Mouse (Mus musculus) urinary bladder, postnatal 14 days (tissue): ENCODE results near the gene Hnrnpa1.
A peak's percentile ranks its signal among the peaks of the same experiment; 100 is the strongest.
"Not testable (repeated sequence)": the region's sequence is repeated elsewhere in the genome, so short reads cannot be mapped to it uniquely, and the experiment has no call there.

Source experiments
- DNase-seq: peaks from one replicate; pipeline ENCODE4 v3.0.0; 2021; ENCODE audit warnings: low spot score

Hnrnpa1 gene

DNA sequence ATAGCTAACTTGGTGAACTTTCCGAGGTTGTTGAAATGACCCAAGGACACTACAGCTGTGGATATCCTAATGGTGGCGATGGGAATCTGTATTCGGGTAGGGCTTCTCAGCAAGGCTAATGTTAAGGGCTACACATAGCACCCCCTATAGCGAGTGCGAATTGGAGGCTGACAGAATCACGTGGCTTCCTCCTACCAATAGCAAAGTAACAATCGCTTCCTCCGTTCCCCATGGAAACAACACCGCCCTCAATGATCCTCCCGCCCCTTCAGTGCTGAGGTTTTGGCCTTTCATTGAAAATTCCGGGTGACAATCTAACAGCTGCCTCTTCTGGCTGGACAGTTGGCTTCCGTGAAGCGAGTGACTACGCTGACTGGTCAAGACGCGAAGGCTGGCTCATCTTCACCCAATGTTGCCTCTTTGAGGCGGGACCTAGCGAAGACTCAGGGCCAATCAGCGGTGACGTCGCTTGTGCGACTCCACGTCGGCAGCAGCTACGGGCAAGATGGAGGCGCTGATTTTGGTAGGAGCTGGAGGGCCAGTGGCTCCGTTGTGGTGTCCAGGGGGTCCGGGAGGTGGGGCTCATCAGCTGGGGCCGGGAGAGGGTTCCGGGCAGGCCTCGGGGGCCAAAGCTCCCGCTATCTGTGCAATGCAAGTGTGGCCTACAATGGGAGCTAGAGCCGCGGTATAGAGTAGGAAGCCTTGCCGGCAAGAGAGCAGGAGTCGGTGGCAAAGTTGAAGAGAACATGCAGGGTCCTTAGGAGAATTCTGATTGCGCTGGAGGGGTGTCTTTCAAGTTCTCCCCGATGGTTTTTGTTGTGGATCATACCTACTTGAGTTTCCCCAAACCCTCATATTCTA, 32.4 kb downstream of the Hnrnpa1 start, which contains the start of gene Copz1:
Copz1 (plus strand) TSS at position 296 of the 861 bp plus-strand sequence.
- peak; percentile 96 for DNase-seq

DNA sequence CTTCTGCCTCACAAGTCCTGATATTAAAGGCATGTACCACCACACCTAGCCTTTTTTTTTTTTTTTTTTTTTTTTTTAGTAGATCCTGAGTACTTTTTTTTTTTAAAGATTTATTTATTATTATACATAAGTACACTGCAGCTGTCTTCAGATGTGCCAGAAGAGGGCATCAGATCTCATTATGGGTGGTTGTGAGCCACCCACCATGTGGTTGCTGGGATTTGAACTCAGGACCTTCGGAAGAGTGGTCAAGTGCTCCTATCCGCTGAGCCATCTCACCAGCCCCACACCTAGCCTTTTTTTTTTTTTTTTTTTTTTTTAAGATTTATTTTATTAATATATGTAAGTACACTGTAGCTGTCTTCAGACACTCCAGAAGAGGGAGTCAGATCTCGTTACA, 35.7 kb downstream of the Hnrnpa1 start:
- DNase-seq = not testable (repeated sequence)

DNA sequence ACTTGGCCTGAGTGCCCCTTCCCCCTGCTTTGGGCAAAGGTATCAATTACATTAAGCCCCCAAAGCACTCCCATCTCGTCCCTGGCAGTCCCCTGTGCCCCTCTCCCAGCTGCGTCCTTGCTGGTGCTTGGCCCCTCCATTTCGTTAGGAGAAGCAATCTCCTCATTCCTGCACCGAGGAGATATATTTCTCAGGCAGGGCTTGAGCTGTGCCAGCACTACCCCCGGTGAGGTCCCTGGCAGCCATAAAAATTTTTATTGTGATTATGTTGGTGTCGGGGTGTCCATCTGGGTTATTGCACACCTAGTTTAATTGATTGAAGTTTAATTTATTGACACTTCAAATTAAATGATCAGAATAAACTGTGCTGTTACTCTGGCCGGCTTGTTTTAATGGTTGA, 37.7 kb downstream of the Hnrnpa1 start:
- DNase-seq = no peak

DNA sequence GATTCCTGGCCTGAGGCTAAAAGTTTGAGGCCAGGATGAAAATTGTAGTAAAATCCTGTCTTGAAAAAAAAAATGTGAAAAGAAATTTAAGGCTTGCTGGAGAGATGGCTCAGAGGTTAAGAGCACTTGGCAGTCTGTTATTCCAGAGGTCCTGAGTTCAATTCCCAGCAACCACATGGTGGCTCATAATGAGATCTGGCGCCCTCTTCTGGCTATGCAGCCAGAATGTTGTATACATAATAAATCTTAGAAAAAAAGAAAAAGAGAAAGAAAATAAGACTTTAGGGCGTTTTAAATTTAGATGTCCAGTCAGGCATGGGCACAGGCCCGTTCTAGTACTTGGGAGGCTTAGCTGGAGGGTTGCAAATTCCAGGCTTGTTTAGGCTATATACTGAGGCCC, 39.5 kb downstream of the Hnrnpa1 start:
- DNase-seq = no peak

DNA sequence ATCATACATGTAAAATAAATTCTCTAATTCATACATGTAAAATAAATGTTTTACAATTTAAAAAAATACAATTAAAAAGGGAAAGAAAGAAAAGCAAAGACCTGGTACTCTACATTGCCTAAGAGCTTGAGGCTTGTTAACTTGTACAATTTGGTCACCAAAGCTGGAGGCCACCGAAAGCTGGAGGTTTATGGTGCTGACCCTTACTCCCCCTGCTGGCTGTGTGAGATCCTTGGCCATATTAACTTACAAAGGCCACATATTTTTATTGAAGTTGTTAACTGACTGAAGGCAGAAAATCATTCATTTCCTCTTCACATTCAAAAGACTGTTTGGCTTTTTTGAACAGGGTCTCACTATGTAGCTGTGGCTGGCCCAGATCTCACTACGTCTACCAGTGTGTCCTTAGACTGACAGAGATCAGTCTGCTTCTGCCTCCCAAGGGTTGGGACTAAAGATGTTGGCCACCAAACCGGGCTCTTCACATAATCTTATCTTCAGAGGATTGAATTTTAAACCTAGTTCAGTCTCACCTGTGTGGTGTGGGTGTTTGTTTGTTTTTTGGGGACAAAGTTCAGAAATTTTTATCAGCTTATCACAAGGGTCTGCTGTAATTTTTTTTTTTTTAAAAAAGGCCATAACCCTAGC, 40.7 kb downstream of the Hnrnpa1 start:
- no peak for DNase-seq

DNA sequence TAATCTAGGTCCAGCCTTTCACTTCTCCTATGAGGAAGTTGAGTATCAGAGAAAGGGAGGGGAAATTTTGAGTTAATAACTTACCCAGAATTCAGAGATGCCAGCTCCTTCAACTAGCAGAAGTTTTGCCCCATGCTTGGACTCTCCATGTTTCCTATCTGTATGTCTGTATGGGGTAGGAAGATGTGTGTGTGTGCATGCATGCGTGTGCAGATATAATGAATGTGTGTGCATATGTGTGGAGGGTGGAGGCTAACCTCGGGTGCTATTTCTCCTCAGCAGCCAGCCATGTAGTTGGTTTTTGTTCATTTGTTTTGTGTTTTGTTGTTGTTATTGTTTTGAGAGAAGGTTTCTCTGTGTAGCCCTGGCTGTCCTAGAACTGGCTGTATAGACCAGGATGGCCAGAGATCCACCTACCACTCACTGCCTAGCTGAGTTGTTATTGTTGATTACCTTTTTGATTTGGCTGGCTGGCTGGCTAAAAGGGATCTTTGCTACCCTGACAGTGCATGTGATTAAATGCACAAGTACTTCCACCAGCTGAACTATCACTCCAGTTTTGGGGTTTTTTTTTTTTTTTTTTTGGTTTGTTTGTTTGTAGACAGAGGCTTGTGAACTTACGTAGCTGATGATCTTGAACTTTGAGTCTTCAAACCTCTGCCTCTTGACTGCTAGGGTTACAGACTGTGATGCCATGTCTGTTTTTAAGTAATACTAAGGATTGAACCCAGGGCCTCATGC, 41.4 kb downstream of the Hnrnpa1 start:
- DNase-seq = no peak

DNA sequence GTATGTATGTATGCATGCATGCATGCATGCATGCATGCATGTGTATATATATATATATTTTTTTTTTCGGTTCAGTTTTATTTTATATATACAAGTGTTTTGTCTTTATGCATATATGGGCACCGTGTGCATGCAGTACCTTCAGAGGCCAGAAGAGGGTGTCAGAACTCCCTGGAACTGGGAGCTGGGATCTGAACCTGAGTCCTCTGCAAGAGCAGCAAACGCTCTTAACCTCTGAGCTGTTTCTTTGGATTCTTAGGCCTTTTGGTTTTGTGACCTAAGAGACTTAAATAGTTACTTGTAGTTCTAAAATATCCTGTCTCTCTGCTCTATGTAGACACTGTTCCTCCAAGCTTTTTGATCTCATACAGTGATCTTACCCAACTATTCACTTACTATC, 43.8 kb downstream of the Hnrnpa1 start:
- no peak for DNase-seq

DNA sequence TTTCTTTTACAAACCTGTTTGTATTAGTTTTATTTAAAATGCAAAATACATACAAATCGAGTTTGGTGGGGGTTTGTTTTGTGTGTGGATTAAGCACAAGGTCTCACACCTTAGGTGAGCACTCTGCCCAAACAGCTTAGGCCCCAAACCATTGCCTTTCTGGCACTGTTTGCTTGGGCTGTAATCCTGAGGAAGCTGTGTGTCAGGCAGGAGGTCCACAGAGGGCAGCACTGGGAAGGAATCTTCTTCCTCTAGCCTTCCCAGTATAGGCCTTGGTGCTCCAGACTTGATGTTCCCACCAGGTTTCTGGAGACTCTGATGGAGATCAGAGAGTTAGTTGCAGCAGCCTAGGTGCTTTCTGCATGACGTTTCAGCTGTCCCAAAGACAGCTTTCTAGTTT, 44.4 kb downstream of the Hnrnpa1 start:
- DNase-seq = no peak

DNA sequence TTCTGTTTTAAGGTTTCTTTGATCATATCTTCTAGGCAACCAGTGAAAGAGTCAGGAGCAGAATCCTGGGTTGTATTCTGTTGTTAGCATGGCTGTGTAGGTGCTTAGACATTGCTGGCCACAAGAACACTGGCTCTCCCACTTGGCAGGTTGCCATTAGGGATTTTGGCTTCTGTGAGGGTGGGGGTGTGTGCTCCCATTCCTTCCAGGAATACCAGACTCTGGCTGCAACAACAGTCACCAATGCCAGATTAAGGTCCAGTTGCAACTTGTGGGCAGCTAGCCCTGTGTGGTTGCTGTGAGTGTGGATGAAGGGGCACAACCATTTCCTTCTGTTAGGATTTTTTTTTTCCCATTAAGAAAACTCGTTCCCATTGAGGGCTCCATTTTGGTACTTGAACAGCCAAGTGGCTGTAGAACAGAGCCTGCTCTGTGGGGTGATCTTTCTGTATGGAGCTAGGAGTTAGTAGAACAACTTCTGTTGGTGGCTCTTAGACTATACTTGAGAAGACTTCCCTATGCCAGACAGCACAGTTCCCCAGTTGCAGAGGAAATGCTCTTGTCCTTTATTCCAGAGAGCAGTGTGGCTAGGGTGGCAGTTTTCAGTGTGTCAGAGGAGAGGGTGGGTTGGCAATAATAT, 45.7 kb downstream of the Hnrnpa1 start:
- DNase-seq = peak; percentile 46

DNA sequence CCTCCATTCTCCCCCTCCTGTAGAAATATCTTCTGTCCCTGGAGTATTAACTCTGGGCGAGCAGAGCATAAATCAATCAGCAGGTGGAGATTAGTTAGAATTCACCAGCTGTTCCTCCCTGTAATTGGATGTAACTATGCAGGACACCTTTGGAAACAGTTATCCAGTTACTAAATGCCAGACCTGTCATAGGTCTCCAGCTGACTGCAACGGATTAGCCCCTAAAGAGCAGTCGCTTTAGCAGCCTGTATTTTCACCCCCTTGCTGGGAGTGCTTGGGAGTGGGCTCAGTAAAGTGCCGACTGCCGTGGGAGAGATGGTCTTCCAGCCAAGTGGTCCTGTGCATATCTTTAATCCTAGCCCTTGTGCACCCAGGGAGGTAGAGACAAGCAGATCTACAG, 49.4 kb downstream of the Hnrnpa1 start:
- no peak for DNase-seq

DNA sequence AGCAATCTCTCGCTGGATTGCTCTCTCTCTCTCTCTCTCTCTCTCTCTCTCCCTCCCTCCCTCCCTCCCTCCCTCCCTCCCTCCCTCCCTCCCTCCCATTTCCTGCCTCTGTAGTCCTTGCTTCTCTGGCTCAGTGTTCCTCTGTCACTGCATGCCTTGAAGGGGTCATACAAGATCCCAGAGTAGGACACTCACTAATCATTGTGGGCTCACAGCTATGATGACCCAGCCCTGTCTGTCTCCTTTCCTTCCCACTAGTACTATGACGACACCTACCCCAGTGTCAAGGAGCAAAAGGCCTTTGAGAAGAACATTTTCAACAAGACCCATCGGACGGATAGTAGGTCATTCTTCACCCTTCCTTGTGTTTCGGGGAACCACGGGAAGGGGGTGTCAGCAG, 50.2 kb downstream of the Hnrnpa1 start:
- no peak for DNase-seq

DNA sequence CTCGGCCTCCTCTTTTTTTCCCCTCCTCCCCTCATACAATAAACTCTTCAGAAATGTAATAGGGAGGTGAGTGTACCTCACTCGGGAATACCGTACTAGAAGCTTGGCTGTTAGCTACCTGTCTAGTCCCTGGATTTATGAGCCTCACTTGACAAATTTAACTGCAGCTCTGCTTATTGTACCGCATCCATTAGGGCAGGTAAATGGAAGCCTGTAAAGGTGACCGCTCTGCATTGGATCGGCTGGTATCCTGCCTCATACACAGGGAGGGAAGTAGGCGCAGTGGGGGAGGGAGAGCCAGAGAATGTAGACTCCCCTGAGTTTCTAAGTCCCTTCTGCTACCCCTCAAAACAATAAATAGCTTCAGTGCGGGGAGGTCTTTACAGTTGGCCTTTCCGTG, 50.6 kb downstream of the Hnrnpa1 start:
- no peak for DNase-seq

DNA sequence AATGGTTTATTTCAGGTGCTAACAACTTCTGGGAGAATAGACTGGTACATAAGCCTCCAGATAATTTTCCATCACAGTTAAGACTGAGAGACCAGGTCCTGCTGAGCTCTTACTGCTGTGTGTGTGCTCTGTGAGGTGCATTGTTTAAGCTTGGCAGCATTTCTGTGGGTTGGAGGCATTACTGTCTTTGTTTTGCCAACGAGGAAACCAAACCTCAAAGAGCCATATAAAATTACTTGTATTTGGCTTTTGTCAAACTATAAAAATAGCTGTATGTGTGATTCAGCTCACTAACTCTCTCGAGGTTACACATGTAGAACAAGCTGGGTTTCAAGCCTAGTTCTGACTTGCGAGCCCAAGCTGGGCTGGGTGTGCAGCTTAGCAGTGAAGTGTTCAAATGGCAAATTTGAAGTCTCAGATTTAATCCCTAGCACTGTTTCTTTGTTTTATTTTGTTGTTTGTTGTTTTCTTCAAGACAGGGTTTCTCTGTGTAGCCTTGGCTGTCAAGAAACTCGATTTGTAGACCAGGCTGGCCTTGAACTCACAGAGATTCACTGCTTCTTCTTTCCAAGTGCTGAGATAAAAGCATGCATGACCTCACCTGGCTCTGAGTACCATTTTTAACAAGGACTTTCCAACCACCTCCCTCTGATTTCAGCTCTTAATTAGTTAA, 52.6 kb downstream of the Hnrnpa1 start:
- no peak for DNase-seq

DNA sequence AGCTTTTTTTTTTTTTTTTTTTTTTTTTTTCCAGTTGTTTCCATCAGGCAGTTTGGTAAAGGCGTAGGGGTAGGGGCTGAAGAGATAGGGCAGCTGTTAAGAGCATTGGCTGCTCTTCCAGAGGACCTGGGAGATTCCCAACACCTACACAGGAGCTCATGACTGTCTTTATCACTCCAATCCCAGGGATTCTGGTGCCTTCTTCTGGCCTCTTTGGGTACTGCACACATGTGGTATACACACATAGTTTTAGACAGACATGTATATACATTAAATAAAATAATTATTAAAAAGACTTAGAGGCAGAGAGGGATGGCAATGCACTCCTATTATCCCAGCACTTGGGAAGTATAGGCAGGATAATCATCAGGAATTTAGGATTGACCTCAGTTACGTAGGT, 53.1 kb downstream of the Hnrnpa1 start:
- no peak for DNase-seq

DNA sequence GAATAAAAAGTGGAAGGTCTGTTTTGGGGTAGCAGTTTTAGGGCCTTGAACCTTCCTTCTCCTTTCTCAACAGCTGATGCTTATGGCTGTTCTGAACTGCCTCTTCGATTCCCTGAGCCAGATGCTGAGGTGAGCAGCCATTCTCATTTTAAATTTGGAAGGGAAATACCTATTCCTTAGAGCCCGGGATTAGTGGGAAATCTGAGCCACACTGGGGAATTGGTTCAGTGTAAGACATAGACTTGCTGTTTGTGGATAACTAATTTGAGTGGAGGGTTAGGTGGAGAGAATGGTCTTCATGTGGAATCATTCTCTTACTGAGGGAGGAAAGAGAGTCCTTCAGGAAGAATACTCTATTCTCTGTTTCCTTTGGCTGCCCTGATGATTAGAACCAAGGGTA, 54.4 kb downstream of the Hnrnpa1 start:
- DNase-seq = no peak

DNA sequence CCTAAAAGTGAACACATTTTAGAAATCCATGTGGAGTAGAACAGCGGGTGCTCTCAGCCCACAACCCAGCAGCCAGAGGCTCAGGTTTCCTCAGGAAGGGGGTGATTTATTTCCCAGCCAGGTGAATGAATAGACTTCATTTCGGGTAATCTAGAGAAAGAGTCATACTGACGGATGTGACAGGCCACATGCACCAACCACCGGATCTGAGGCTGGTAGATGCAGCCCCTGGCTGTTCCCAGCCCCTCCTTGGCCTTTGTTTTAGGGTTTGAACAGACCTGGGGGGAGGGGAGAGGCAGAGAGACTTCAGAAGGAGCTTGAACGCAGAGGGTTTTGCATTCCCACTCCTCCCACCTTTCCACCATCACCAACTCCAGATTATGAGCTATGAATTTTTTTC, 55.6 kb downstream of the Hnrnpa1 start:
- no peak for DNase-seq
